Mouse (Mus musculus): ENCODE measurements around the gene Sipa1.

DNA sequence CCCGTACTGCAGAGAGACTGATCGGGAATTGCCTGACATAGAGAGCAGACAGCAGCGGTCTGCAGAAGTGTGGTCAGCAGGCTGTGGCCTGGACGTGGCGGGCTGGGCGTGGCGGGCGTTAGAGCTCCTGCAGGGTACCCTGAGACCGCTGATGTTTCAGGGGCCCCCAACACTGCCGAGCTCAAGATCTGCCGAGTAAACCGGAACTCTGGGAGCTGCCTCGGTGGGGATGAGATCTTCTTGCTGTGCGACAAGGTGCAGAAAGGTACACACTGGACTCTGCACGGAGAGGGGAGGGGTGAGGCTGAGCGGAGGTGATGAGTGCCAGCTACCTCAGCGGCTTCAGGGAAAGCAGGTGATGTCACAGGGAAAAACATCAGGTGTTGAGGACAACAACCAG lies 22.5 kb downstream of the Sipa1 start:
- TF ChIP-seq GATA1 (IDR thresholded peaks at IDR 0.05; ENCODE audit: borderline replicate concordance, low read length) (no peak), FLI1 (IDR thresholded peaks at IDR 0.05; ENCODE audit: low read length) (no peak)
